Mouse (Mus musculus) lung, embryonic 14.5 days (tissue): ENCODE measurements around the gene Hist1h2ae. TPM values are rescaled to one million over a fixed set of nuclear protein-coding genes. Genes with fewer than 3 reads are reported as not detected.

ENCODE experiments used
- ATAC-seq: fragments of 200-750 bp; cut with Nextera tagmentation; 2 replicates; pipeline ENCODE4 v1.8.0; 2017; ENCODE audit warnings: mild to moderate bottlenecking, moderate TSS enrichment, moderate library complexity; ENCODE audit not compliant: insufficient read depth
- DNase-seq: peaks from one replicate; pipeline ENCODE4 v3.0.0-alpha.2; 2015
- H3K27ac ChIP-seq: fragments of 300-500 bp; sonication (generic); 2 replicates; pipeline ENCODE4 v1.5.1; 2014; ENCODE audit warnings: low read depth, mild to moderate bottlenecking, moderate library complexity
- H3K27me3 ChIP-seq: fragments of 300-500 bp; sonication (generic); 2 replicates; pipeline ENCODE4 v1.6.1; 2014; ENCODE audit warnings: low read length, control low read depth; ENCODE audit not compliant: insufficient read depth
- H3K36me3 ChIP-seq: fragments of 300-500 bp; sonication (generic); 2 replicates; pipeline ENCODE4 v1.6.1; 2014; ENCODE audit warnings: control low read depth; ENCODE audit not compliant: insufficient read depth
- H3K4me1 ChIP-seq: fragments of 300-500 bp; sonication (generic); 2 replicates; pipeline ENCODE4 v1.6.1; 2014; ENCODE audit warnings: antibody characterized with exemption, control low read depth; ENCODE audit not compliant: insufficient read depth
- H3K4me2 ChIP-seq: fragments of 300-500 bp; sonication (generic); 2 replicates; pipeline ENCODE4 v1.6.1; 2014; ENCODE audit warnings: mild to moderate bottlenecking
- H3K4me3 ChIP-seq: fragments of 300-500 bp; sonication (generic); 2 replicates; pipeline ENCODE4 v1.5.1; 2014; ENCODE audit warnings: low read depth, low read length
- H3K9ac ChIP-seq: fragments of 300-500 bp; sonication (generic); 2 replicates; pipeline ENCODE4 v1.6.1; 2014
- H3K9me3 ChIP-seq: fragments of 300-500 bp; sonication (generic); 2 replicates; pipeline ENCODE4 v1.6.1; 2016; ENCODE audit warnings: low read depth, low read length, control low read depth
- CTCF ChIP-seq: IDR thresholded peaks from 2 replicates; pipeline ENCODE4 v1.5.1; 2016; ENCODE audit warnings: antibody characterized with exemption, low read depth
- WGBS: fragments of 180-500 bp; shearing (Covaris S2); extraction: QIAGEN DNeasy Blood & Tissue Kit; methylation state at CpG from one replicate; pipeline ENCODE4 v1.1.7; 2014; 5-methylcytosine and 5-hydroxymethylcytosine counted together
- polyA plus RNA-seq: library from polyadenylated mRNA; unstranded; fragments of >200 nt; fragmentation: Nextera tagmentation; extraction: Ambion mirVana; gene quantifications from 2 replicates; pipeline ENCODE4 v1.2.1, GENCODE M21; 2014

Gene Hist1h2ae
- polyA plus RNA-seq, 1 experiment from 2014 or later = 166 TPM

GRCm38 (mm10) chr13:23532262-23533075, 38.6 kb downstream of the Hist1h2ae start:
- H3K4me1 ChIP-seq = peaks cover 16% of the 10 kb centered on the region; the same call in 1 of the 2 replicates
- DNase-seq (peak; percentile 61), ATAC-seq (no peak)
- 14% methylated on average over 9 of the region's 9 CpGs for WGBS
- no peak for TF ChIP-seq CTCF
- H3K36me3 ChIP-seq = no peaks in the 10 kb centered on the region
- peak overlapping the region; percentile 63 for H3K4me2 ChIP-seq
- H3K9me3 ChIP-seq = no peaks in the 10 kb centered on the region
- H3K27ac ChIP-seq = peak overlapping the region; percentile 99
- H3K4me3 ChIP-seq = peak overlapping the region; percentile 53
- H3K27me3 ChIP-seq = no peaks in the 10 kb centered on the region
- peak overlapping the region; percentile 89 for H3K9ac ChIP-seq

GRCm38 (mm10) chr13:23530901-23531875, 39.8 kb downstream of the Hist1h2ae start, which contains the start of gene Hist1h4h:
Gene Hist1h4h, plus strand, starts transcription at chr13:23531050.
- ATAC-seq (peak; percentile 76), DNase-seq (peak; percentile 100)
- Histone ChIP-seq H3K4me2 (peak within 1 kb of the TSS; percentile 63), H3K27ac (peak within 1 kb of the TSS; percentile 99), H3K9me3 (no peaks in the 10 kb centered on the region), H3K9ac (peak within 1 kb of the TSS; percentile 89), H3K27me3 (no peaks in the 10 kb centered on the region), H3K4me3 (peak within 1 kb of the TSS; percentile 53), H3K36me3 (no peaks in the 10 kb centered on the region), H3K4me1 (peaks cover 16% of the 10 kb centered on the region; the same call in 1 of the 2 replicates)
- no peak for TF ChIP-seq CTCF
- WGBS = under 1% methylated on average over 55 of the region's 70 CpGs

- Histone ChIP-seq H3K4me2 (peak overlapping the region; percentile 63), H3K27ac (peak overlapping the region; percentile 99), H3K4me1 (peaks cover 19% of the 10 kb centered on the region; the same call in 1 of the 2 replicates), H3K4me3 (peak overlapping the region; percentile 53), H3K9me3 (no peaks in the 10 kb centered on the region), H3K27me3 (no peaks in the 10 kb centered on the region), H3K36me3 (no peaks in the 10 kb centered on the region), H3K9ac (peak overlapping the region; percentile 89)
- WGBS = under 1% methylated on average over 20 of the region's 20 CpGs
- DNase-seq = peak; percentile 85
- TF ChIP-seq CTCF = no peak
- ATAC-seq = no peak
Measured at GRCm38 (mm10) chr13:23530181-23530900, 40.7 kb downstream of the Hist1h2ae start.

GRCm38 (mm10) chr13:23529480-23530165, 41.4 kb downstream of the Hist1h2ae start:
- H3K27me3 ChIP-seq = no peaks in the 10 kb centered on the region
- peak; percentile 30 for DNase-seq
- peaks cover 19% of the 10 kb centered on the region; the same call in 1 of the 2 replicates for H3K4me1 ChIP-seq
- H3K9ac ChIP-seq = peak overlapping the region; percentile 89
- no peak for TF ChIP-seq CTCF
- peak overlapping the region; percentile 53 for H3K4me3 ChIP-seq
- no peak for ATAC-seq
- 10% methylated on average over 2 of the region's 2 CpGs for WGBS
- peak overlapping the region; percentile 63 for H3K4me2 ChIP-seq
- no peaks in the 10 kb centered on the region for H3K36me3 ChIP-seq
- H3K9me3 ChIP-seq = no peaks in the 10 kb centered on the region
- H3K27ac ChIP-seq = peak overlapping the region; percentile 99

- WGBS = 67% methylated on average over 5 of the region's 5 CpGs
- Histone ChIP-seq H3K9ac (no peak overlapping the region), H3K4me2 (peak overlapping the region; percentile 63), H3K4me3 (no peak overlapping the region), H3K27ac (peak overlapping the region; percentile 19; the same call in 1 of the 2 replicates), H3K36me3 (no peaks in the 10 kb centered on the region), H3K9me3 (no peaks in the 10 kb centered on the region), H3K27me3 (no peaks in the 10 kb centered on the region), H3K4me1 (peaks cover 19% of the 10 kb centered on the region; the same call in 1 of the 2 replicates)
- ATAC-seq (no peak), DNase-seq (no peak)
- TF ChIP-seq CTCF = no peak
Measured at GRCm38 (mm10) chr13:23529005-23529404, 42.0 kb downstream of the Hist1h2ae start.

GRCm38 (mm10) chr13:23526312-23526711, 44.7 kb downstream of the Hist1h2ae start:
- H3K4me2 ChIP-seq = peak overlapping the region; percentile 53
- no peak for TF ChIP-seq CTCF
- 0 out of 2 replicates have a peak, but pooled peaks cover 10% of the 10 kb centered on the region for H3K4me1 ChIP-seq
- DNase-seq (peak; percentile 99), ATAC-seq (peak; percentile 28; the same call in 1 of the 2 replicates)
- H3K9me3 ChIP-seq = no peaks in the 10 kb centered on the region
- peak overlapping the region; percentile 36 for H3K4me3 ChIP-seq
- peak overlapping the region; percentile 48 for H3K27ac ChIP-seq
- peak overlapping the region; percentile 38 for H3K9ac ChIP-seq
- no peaks in the 10 kb centered on the region for H3K27me3 ChIP-seq
- H3K36me3 ChIP-seq = no peaks in the 10 kb centered on the region
- WGBS = under 1% methylated on average over 17 of the region's 17 CpGs
